Mouse (Mus musculus) hematopoietic stem cell, adult 5-6 weeks (primary cell): Measurements from ENCODE around the gene A630010A05Rik. TPM values are rescaled to one million over a fixed set of nuclear protein-coding genes. Genes with fewer than 3 reads are reported as not detected.
"Not testable (repeated sequence)": the region's sequence is repeated elsewhere in the genome, so short reads cannot be mapped to it uniquely, and the experiment has no call there.

ENCODE experiments used
- ATAC-seq, 2 experiments: fragments of 125-278 bp in 1 of 2; replicated peaks in 1 of 2; 2 replicates each; pipeline ENCODE4 v1.8.0; 2016 to 2017; ENCODE audit warnings: inconsistent platforms in 2 of 2, mild to moderate bottlenecking in 2 of 2, moderate number of reproducible peaks in 2 of 2, low read depth in 1 of 2, moderate TSS enrichment in 1 of 2; ENCODE audit not compliant: low FRiP score in 2 of 2, poor library complexity in 2 of 2, severe bottlenecking in 2 of 2, insufficient read depth in 1 of 2, low TSS enrichment in 1 of 2
- total RNA-seq: library from RNA; stranded (forward); fragments of 172-1452, 232-1000 nt; gene quantifications from 2 replicates; pipeline ENCODE4 v1.2.3, GENCODE M21; 2017

Gene A630010A05Rik
- not detected in 2 replicates for total RNA-seq

- no peak for ATAC-seq
Measured at GRCm38 (mm10) chr16:14562017-14562416, at the start of gene A630010A05Rik. A630010A05Rik (plus strand) TSS chr16:14562317.

GRCm38 (mm10) chr16:14535766-14536165 lies 26.4 kb upstream of the A630010A05Rik start:
- no peak for ATAC-seq

GRCm38 (mm10) chr16:14557191-14557590 lies 4.9 kb upstream of the A630010A05Rik start:
- ATAC-seq, result not testable (repeated sequence)

Other genes with a start within 250 kb of the A630010A05Rik start
- gene Fopnl, start 244.9 kb upstream of the A630010A05Rik start, total RNA-seq, result 49.4 and 60.2 TPM in 2 replicates
- gene Abcc1, start 200.8 kb upstream of the A630010A05Rik start, total RNA-seq, result 56.7 and 59.1 TPM in 2 replicates